Mouse (Mus musculus): ENCODE results near the gene Rundc3a.

DNA sequence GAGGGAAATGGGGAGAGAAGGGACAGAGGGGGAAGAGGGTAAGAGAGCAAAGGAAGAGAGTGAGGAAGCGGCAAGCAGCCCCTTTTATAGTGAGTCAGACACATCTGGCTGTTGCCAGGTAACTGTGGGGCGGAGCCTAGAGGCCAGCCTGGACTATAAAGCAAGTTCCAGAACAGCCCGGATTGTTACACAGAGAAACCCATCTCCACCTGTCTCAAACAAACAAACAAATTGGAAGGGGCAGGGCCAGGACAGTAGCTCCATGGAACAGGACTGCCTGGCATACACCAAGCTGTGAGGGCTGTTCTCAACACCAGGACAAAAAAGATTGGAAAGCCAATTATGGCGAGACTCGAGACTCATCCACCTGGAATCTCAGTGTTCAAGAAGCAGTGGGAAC is 46.3 kb upstream of the Rundc3a start:
- no peak for TF ChIP-seq MAX (IDR thresholded peaks at IDR 0.05; ENCODE audit: low read depth)
- TF ChIP-seq CEBPB (IDR thresholded peaks at IDR 0.05; ENCODE audit: insufficient read depth, poor library complexity, severe bottlenecking) = no peak
- no peak for TF ChIP-seq POLR2A (IDR thresholded peaks at IDR 0.05; ENCODE audit: insufficient read length, low read depth)

All from myocyte (in vitro differentiated cells).